Mouse (Mus musculus) kidney, postnatal 14 days (tissue): Measurements from ENCODE around the gene Pbld1.
A peak's percentile ranks its signal among the peaks of the same experiment; 100 is the strongest.

ENCODE experiments used
- DNase-seq: peaks from one replicate; pipeline ENCODE4 v3.0.0; 2022; ENCODE audit warnings: mixed read lengths

The Pbld1 gene

DNA sequence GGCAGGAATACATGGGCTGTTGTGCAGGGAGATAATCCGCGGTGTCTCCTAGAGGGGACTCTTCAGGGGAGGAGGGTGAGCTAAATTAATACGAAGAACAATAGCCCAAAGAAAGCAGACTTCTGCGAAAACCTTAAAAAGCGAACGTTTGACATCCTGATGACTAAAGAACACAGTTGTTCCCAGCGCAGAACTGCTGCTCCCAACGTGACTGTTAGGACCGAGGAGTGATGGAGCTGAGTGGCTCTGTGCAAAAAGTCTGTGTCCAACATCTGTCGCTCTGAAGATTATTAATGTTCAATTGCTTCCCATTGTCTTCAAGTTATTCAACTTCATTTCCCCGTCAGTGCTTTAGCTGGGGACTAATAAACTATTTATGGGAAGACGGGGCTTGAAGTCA is 38.2 kb downstream of the Pbld1 start:
- no peak for DNase-seq

DNA sequence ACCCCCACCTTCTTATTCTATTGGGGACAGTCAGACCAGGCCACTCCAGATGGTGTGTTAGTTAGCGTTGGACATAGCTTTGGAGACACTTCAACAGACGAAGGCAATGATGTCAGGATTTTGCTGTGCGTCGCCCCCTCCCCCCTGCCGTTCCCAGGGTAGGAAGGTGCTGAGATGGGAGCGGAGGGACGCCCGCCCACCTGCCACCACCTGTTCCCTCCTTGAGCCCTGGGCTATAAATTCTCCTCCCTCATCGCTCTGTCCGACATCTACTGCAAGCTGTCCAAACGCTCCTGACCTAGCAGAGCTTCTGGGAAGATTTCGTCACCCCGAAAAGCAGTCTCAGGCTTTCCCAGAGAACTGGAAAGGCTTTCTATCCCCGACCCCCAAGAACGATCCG is 39.6 kb downstream of the Pbld1 start, which contains the start of gene Atoh7:
TSS of gene Atoh7 (plus strand) at position 131 of the 400 bp plus-strand sequence.
- DNase-seq, result no peak

DNA sequence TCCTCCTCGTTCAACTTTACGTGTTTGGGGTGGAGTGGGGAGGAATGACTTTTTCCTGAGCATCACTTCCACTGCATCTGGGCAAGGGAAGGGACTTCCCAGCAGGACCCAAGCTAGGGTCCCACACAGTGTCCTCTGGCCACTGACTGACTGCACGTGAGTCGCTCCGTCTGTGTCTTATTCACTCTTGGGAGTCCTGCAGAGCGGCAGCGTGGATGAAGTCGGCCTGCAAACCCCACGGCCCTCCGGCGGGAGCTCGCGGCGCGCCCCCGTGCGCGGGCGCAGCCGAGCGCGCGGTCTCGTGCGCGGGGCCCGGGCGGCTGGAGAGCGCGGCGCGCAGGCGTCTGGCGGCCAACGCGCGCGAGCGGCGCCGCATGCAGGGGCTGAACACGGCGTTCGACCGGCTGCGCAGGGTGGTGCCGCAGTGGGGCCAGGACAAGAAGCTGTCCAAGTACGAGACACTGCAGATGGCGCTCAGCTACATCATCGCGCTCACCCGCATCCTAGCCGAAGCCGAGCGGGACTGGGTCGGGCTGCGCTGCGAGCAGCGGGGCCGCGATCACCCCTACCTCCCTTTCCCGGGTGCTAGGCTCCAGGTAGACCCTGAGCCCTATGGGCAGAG is 40.1 kb downstream of the Pbld1 start:
- DNase-seq, result peak; percentile 56

DNA sequence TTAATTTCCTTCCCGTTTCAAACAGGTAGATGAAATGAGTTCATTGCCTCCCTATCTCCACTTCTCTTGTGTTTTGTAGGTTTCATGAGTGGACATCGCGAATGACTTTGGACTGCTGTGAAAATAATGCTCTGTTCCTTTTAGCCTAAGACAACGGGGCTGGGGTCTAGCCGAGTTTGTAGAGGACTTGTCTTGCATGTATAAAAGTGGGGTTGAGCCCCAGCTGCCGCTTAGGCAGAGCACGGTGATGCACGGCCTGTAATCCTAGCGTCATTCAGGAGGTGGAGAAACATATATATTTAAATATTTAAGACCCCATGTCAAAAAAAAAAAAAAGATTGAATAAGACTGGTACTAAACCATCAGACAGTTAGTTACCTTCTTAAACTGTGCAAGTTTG is 40.7 kb downstream of the Pbld1 start:
- DNase-seq, result no peak

DNA sequence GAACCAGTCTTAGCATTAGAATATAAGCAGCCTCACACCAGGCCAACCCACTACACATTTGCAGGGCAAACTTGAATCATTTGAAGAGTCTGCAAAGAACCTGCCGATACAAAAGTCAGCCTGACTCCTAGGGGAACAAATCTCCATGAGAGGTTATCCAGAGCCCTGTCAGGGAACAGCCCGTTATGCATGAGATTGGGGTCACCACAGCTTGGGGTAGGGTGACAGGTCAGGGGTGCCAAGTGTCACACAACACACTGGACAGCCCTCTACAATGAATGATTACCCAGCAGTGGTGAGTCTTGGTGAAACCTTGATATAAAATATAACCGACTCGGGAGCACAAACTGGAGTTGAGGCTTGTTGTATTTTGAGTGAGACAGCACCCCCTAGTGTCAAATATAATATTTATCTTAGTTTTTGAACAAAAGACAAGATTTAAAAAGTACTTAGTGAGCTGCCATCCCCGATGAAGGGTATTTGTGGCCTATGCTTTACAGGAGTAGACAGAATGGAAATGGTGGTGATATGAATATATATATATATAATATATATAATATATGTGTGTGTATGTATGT is 53.2 kb downstream of the Pbld1 start:
- no peak for DNase-seq

DNA sequence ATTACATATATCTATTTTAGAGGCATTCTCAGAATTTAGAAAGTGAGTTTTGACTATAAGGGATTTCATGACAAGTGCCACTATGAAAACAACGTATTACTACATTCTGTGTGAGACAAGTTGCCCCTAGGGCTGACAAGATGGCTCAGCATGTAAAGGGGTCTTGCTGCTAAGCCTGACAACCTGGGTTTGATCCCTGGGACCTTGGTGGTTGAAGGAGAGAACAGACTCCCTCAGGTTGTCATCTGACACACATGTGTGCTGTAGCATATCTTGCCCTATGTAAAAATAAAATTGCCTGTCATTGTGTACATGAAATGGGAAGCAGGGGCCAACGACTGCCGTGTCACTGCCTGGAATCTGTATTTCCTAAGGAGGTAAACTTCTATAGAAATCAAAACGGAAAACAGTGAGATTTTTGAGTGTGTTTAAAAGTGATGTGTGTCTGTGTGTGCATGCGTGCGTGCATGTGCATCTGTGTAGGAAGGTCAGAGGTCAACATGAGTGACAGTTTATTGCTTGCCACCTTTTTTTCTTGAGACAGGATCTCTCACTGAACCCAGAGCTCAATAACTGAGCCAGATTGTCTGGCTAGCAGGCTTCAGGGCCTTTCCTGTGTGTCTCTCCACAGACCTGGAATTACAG is 53.9 kb downstream of the Pbld1 start:
- DNase-seq, result no peak

DNA sequence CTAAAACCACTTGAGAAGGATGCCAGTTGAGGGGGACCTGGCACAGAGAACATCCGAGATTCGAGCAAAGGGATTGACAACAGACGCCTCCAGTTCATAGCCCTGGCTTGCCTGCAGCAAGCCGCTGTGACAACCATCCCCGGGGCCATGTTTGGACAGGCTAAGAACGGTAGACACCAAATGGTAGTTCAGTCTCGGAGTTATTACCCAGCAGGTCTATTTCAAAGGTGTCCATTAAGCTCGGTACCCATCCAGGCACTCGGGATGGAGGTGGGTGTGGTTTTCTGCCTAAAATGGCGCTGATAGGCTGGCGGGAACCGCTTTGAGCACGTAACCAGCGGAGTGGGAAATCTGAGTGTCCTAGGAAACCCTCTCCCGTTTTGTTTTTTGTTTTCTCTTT is 55.9 kb downstream of the Pbld1 start:
- DNase-seq, result no peak

DNA sequence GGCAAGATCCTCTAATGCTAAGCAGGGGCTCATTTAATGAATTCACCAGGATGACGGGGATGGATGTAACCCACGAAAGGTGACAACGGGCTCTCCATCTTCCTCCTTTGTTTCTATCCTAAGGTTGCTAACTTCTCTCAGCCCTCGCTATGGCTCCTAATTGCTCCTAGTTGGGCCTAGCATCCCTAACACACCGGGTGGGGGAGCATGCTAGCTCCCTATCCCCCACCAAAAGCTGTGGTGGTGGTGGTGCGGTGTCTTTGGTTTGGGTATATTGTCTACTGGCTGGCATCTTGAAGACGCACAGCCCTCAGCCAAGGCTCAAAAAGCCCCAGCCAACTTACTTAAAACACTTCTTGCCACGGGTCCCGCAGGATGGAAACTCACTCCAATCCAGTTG is 56.4 kb downstream of the Pbld1 start:
- no peak for DNase-seq

DNA sequence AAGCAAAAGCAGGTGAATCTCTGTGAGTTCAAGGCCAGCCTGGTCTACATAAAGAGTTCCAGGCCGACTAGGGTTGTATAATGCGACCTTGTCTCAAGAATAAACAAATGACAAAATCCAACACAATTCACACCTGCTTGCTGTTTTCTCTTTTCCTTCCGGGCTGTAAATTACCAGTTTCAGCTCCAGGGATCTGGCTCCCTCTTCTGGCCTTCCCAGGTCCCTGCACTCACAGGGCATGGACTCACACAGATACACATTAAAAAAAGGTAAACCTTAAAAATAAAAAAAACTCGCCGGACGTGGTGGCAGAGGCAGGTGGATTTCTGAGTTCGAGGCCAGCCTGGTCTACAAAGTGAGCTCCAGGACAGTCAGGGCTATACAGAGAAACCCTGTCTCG is 57.6 kb downstream of the Pbld1 start:
- DNase-seq, result no peak

DNA sequence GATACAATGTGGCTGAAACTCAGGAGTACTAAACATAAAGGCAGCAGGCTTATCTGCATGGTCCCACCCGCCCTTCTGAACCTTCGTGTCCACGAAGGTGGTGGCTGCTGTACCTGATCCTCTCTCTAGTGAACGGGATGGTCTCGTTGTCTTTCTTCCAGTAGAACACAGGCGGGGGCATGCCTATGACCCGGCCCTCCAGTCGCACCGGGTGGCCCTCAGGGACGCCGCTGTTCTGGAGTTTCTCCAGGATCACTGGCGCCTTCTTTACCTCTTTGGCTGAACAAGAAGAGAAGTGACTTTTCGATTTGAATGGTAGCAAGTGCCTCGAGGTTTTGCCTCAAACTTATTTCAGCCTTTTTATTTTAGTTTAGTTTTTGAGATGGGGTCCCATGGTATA is 60.0 kb downstream of the Pbld1 start:
- DNase-seq, result no peak

DNA sequence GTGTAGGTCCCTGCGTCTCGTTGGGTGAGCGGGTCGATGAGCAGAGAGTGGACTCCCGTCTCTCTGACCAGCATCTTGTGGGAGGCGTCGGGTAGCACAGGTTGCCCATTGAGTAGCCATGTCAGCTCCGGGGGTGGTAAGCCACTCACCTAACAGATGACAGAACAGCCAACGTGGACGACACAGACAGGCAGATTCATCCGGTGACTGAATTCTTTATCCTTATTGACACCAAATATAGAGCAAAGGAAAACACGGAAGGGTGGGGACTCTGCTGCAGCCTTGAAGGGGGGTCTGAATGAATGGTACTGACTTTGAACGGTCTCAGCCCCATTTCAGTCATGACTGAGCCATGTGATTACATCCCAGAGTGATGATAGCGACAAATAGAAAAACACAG is 62.0 kb downstream of the Pbld1 start:
- DNase-seq, result no peak

DNA sequence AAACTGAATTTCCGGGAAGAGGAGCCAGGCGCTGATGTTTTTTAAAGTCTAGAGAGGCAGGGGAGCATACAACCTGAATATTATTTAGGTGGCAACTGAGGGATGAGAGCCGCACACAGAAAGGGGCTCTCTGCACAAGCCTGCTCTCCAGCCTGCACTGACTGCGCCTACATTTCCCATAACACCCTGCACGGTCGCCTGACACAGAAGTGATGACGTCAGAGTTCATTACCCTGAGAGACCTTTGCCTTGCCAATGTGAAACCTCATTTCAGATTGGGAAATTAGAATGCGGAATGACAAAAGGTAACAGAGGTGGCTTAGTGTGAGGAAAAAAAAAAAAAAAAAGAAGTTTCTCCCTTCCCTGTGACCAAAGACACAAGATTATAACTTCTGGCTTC is 62.6 kb downstream of the Pbld1 start:
- DNase-seq, result peak; percentile 61

DNA sequence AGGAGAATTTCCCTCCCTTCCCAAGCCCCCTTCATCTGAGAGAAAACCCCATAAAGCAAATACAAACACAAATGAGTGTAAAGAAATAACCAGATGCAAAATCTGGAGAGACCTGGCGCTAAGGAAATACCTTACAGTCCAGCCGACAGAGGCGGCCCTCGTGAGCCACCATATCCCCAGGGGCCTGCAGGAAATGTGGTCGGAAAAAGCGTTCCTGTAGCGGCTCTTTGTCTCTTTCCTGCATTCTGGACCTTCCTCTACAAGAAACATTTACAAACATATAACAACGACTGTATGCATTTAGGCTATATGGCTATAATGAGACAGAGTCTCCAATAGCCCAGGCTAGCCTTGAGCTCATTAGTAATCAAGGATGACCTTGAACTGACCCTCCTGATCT is 63.2 kb downstream of the Pbld1 start:
- DNase-seq, result no peak

DNA sequence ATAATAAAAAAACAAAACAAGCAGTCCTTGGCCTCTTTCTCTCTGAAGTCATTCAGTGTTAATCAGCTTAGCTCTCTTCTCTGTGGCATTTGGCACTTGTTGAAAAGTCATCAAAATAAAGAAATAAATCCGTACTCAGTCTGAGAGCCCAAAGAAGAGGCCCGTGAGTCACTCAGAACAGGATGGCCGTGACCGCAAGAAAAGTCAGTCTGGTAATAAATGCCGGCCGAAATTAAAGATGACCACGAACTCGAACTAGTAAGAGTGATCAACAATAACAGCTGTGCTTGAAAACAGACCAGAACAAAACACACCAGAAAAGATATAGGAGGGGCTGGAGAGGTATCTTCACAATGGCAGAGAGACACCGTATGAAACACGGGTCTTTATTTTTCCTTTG is 64.1 kb downstream of the Pbld1 start:
- DNase-seq, result no peak

DNA sequence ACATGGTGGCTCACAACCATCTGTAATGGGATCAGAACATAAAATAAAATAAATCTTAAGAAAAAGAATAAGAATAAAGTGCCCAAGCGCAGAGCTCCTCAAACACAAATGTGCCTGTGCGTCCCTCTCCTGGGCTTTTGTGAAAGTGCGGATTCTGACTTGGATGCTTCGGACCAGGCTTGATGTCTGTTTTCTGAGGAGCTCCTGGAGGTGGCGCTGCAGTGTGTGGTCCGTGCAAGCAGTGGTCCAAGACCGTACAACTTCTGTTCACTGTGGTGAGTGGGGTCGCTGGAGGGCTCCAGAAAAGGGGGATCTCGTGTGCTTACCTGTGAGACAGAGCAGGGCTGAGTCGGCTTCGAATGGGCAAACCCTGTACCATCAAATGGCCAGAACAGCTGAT is 65.4 kb downstream of the Pbld1 start:
- no peak for DNase-seq

DNA sequence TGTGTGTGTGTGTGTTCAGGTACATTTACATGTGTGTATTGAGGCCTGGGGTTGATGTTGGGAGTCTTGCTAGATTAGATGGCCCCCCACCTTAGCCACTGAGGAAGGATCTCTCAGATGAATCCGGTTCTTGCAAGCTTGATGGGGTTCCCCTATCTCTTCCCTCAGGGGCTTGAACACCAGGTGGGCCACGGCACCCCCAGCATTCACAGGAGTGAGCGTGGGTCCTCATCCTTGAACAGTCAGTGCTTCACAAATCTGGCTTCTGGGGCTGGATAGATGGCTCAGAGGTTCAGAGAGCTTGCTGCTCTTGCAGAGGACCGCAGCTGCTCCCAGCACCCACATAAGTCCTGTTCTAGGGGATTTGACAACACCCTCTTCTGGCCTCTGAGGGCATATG is 66.2 kb downstream of the Pbld1 start:
- no peak for DNase-seq

DNA sequence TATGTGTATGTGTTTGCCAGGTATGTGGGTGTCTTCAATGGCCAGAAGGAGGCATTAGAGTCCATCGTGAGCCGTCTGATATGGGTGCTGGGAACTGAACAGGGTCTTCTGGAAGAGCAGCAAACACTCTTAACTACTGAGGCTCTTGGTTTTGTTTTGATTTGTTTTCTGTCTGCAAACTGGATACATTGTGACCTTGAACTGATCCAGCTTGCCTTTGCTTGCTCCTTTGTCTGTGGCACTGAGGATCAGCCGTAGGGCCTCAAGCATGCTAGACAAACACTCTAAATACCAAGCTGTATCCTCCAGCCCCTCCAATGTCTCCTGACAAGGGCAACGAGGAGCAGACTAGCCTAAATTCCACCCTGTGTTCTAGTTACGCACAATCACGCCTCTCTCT is 67.2 kb downstream of the Pbld1 start:
- DNase-seq, result no peak
